Mouse (Mus musculus) lung, postnatal 0 days (tissue): ENCODE data around the gene Best3. TPM values are rescaled to one million over a fixed set of nuclear protein-coding genes. Genes with fewer than 3 reads are reported as not detected.

Experiments used
- ATAC-seq: fragments of 200-750 bp; cut with Nextera tagmentation; 2 replicates; pipeline ENCODE4 v1.8.0; 2017; ENCODE audit warnings: moderate library complexity
- DNase-seq: peaks from one replicate; pipeline ENCODE4 v3.0.0-alpha.2; 2016; ENCODE audit warnings: low spot score
- H3K27ac ChIP-seq: fragments of 300-500 bp; sonication (generic); 2 replicates; pipeline ENCODE4 v1.5.1; 2014; ENCODE audit warnings: antibody characterized with exemption, mild to moderate bottlenecking, low read length, mixed read lengths
- H3K27me3 ChIP-seq: fragments of 300-500 bp; sonication (generic); replicated peaks from 2 replicates; pipeline ENCODE4 v1.6.1; 2014; ENCODE audit warnings: low read length, mixed read lengths; ENCODE audit not compliant: insufficient read depth
- H3K36me3 ChIP-seq: fragments of 300-500 bp; sonication (generic); 2 replicates; pipeline ENCODE4 v1.6.1; 2014; ENCODE audit warnings: low read length, mixed read lengths; ENCODE audit not compliant: insufficient read depth
- H3K4me1 ChIP-seq: fragments of 300-500 bp; sonication (generic); 2 replicates; pipeline ENCODE4 v1.6.1; 2014; ENCODE audit warnings: antibody characterized with exemption, low read depth, low read length, mixed read lengths; ENCODE audit not compliant: insufficient read depth
- H3K4me2 ChIP-seq: fragments of 300-500 bp; sonication (generic); replicated peaks from 2 replicates; pipeline ENCODE4 v1.6.1; 2014; ENCODE audit warnings: low read depth, mild to moderate bottlenecking, low read length, moderate library complexity, mixed read lengths
- H3K4me3 ChIP-seq: fragments of 300-500 bp; sonication (generic); 2 replicates; pipeline ENCODE4 v1.5.1; 2014; ENCODE audit warnings: low read depth, low read length
- H3K9ac ChIP-seq: fragments of 300-500 bp; sonication (generic); replicated peaks from 2 replicates; pipeline ENCODE4 v1.6.1; 2014; ENCODE audit warnings: low read depth, mild to moderate bottlenecking
- H3K9me3 ChIP-seq: fragments of 300-500 bp; sonication (generic); 2 replicates; pipeline ENCODE4 v1.6.1; 2016; ENCODE audit warnings: low read length, mixed read lengths
- CTCF ChIP-seq: IDR thresholded peaks from 2 replicates; pipeline ENCODE4 v1.5.1; 2016; ENCODE audit warnings: antibody characterized with exemption, mild to moderate bottlenecking
- EP300 ChIP-seq: IDR thresholded peaks from 2 replicates; pipeline ENCODE4 v1.6.1; 2016; ENCODE audit warnings: antibody characterized with exemption, mild to moderate bottlenecking, control low read depth
- WGBS: fragments of 180-500 bp; shearing (Covaris S2); extraction: QIAGEN DNeasy Blood & Tissue Kit; methylation state at CpG from one replicate; pipeline ENCODE4 v1.1.7; 2014; 5-methylcytosine and 5-hydroxymethylcytosine counted together
- polyA plus RNA-seq: library from polyadenylated mRNA; unstranded; fragments of >200 nt; fragmentation: Nextera tagmentation; extraction: Ambion mirVana; gene quantifications from 2 replicates; pipeline ENCODE4 v1.2.1, GENCODE M21; 2015

Gene Best3
- polyA plus RNA-seq, 1 experiment from 2014 or later: 0.43 TPM

GRCm38 (mm10) chr10:116993971-116994370 lies 7.9 kb downstream of the Best3 start:
- Histone ChIP-seq H3K4me2 (no peak overlapping the region), H3K36me3 (no peaks in the 10 kb centered on the region), H3K27ac (no peak overlapping the region), H3K9ac (no peak overlapping the region), H3K4me1 (peaks cover 3% of the 10 kb centered on the region; the same call in 1 of the 2 replicates), H3K9me3 (no peaks in the 10 kb centered on the region), H3K4me3 (no peak overlapping the region), H3K27me3 (no peaks in the 10 kb centered on the region)
- TF ChIP-seq CTCF (no peak), EP300 (no peak)
- DNase-seq (peak; percentile 11), ATAC-seq (no peak)
- 63% methylated on average over 8 of the region's 8 CpGs for WGBS

DNA sequence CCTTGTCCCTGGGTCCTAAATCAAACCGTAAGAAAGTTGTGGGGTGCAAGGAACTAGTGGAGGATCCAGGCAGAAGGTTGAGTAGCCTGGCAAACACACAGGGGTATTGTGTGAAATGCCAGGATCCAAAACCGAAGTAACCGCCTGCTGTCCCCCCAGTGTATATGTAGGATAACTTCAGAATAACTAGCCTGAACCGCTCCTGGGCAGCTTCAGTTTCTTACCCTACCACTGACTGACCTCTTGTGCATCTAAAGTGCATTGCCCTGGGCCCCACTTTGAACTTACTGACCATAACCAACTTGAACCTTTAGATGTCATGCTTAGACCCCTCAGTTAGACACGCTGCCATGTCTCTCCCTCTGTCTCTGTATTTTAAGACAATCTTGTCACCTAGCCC lies 9.0 kb downstream of the Best3 start:
- TF ChIP-seq CTCF (no peak), EP300 (no peak)
- DNase-seq (no peak), ATAC-seq (no peak)
- Histone ChIP-seq H3K4me1 (peaks cover 3% of the 10 kb centered on the region; the same call in 1 of the 2 replicates), H3K27me3 (no peaks in the 10 kb centered on the region), H3K4me3 (no peak overlapping the region), H3K36me3 (no peaks in the 10 kb centered on the region), H3K4me2 (no peak overlapping the region), H3K9me3 (no peaks in the 10 kb centered on the region), H3K9ac (no peak overlapping the region), H3K27ac (no peak overlapping the region)
- WGBS: 77% methylated on average over 5 of the region's 5 CpGs

DNA sequence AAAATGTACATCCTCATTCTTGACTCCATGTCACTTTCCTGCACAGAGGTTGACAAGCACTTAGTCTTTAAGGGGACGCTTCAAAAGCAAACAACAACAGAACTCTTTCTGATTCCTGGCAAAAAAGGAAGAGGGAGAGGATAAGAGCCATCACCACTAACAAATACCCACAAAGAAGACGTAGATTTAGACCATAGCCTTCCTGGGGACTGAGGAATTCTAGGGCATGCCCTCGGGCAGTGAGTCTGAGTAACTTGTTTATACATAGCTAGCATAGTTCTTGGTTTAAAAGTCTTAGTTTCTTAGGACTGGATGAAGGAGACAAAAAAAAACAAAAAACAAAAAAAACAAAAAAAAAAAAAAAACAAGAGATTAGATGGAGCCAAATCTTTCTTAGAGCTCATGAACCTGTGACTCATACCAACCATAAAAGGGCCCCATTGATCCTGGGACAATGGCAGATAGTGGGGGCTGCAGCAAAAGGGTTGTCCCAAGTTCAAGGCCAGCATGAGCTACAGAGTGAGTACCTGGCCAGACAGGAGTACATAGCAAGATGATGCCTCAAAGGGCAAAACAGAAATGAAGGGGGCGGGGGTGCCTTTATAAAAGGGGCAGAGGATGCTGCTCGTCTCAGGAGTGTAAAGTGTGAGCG lies 9.6 kb downstream of the Best3 start:
- H3K4me2 ChIP-seq: no peak overlapping the region
- H3K4me3 ChIP-seq: no peak overlapping the region
- no peak overlapping the region for H3K27ac ChIP-seq
- no peaks in the 10 kb centered on the region for H3K27me3 ChIP-seq
- no peak for TF ChIP-seq EP300
- TF ChIP-seq CTCF: no peak
- no peak for ATAC-seq
- 52% methylated on average over 6 of the region's 6 CpGs for WGBS
- H3K9me3 ChIP-seq: no peaks in the 10 kb centered on the region
- peak; percentile 11 for DNase-seq
- H3K9ac ChIP-seq: no peak overlapping the region
- no peaks in the 10 kb centered on the region for H3K36me3 ChIP-seq
- peaks cover 3% of the 10 kb centered on the region; the same call in 1 of the 2 replicates for H3K4me1 ChIP-seq

GRCm38 (mm10) chr10:116996236-116996600 lies 10.1 kb downstream of the Best3 start:
- 40% methylated on average over 6 of the region's 6 CpGs for WGBS
- no peak overlapping the region for H3K9ac ChIP-seq
- ATAC-seq: peak; percentile 92
- peaks cover 3% of the 10 kb centered on the region; the same call in 1 of the 2 replicates for H3K4me1 ChIP-seq
- H3K36me3 ChIP-seq: no peaks in the 10 kb centered on the region
- H3K4me3 ChIP-seq: no peak overlapping the region
- no peak overlapping the region for H3K4me2 ChIP-seq
- H3K27ac ChIP-seq: no peak overlapping the region
- H3K9me3 ChIP-seq: no peaks in the 10 kb centered on the region
- H3K27me3 ChIP-seq: no peaks in the 10 kb centered on the region
- DNase-seq: peak; percentile 79
- TF ChIP-seq EP300: no peak
- TF ChIP-seq CTCF: no peak

DNA sequence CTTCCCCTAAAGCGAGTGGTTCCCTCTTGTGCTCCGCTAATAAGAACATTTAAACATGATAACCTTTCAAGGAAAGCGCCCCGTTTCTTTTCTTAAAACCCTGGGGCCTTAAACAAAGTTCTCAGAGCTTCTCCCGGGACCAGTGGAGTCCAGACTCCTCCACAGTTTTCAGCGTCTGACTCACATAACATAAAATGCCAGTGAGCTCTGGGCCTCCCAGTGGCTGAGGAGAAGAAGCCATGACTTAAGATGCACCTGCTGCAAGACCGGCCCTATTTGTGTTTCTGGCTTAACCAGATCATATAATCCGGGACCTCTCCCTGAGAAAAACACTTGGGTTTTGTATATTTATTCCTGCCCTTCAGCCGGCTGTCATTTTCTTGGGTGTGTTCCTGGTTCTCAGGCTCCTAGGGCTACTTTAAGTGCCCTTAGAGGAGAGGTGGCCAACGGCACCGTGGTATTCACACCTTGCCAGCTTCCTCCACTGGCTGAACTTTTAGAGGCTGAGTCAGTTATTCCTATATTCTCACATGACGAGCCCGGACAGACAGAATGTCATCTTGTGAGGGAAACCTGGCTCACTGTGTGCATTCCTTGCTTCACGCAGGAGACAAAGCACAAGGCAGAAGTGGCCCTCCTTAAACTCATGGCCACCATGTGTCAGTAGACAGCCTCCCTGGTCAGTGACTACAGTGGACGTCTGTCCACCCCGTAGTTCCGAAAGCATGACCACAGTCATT lies 12.8 kb downstream of the Best3 start:
- Histone ChIP-seq H3K4me1 (peaks cover 3% of the 10 kb centered on the region; the same call in 1 of the 2 replicates), H3K27ac (no peak overlapping the region), H3K4me2 (no peak overlapping the region), H3K4me3 (no peak overlapping the region), H3K36me3 (no peaks in the 10 kb centered on the region), H3K27me3 (no peaks in the 10 kb centered on the region), H3K9ac (no peak overlapping the region), H3K9me3 (no peaks in the 10 kb centered on the region)
- DNase-seq (peak; percentile 25), ATAC-seq (peak; percentile 16; the same call in 1 of the 2 replicates)
- TF ChIP-seq EP300 (no peak), CTCF (0 out of 2 replicates have a peak, but pooled peaks have one; percentile 4)
- 60% methylated on average over 17 of the region's 17 CpGs for WGBS

- 38% methylated on average over 12 of the region's 12 CpGs for WGBS
- Histone ChIP-seq H3K36me3 (no peaks in the 10 kb centered on the region), H3K9ac (no peak overlapping the region), H3K27ac (no peak overlapping the region), H3K9me3 (no peaks in the 10 kb centered on the region), H3K4me3 (no peak overlapping the region), H3K27me3 (no peaks in the 10 kb centered on the region), H3K4me1 (no peaks in the 10 kb centered on the region), H3K4me2 (no peak overlapping the region)
- DNase-seq: peak; percentile 67
- no peak for TF ChIP-seq CTCF
- TF ChIP-seq EP300: no peak
- ATAC-seq: peak; percentile 13; the same call in 1 of the 2 replicates
Observed at GRCm38 (mm10) chr10:117000975-117001374, 14.9 kb downstream of the Best3 start.
